Mouse (Mus musculus) kidney, adult 11 months (tissue): ENCODE data around the gene Krt42.
"Not testable (repeated sequence)": the region's sequence is repeated elsewhere in the genome, so short reads cannot be mapped to it uniquely, and the experiment has no call there.

Experiments
- DNase-seq: peaks from one replicate; pipeline ENCODE4 v3.0.0; 2022

Gene Krt42

GRCm38 (mm10) chr11:100277726-100278480, 8.2 kb upstream of the Krt42 start:
- DNase-seq = no peak

- no peak for DNase-seq
Observed at GRCm38 (mm10) chr11:100275466-100275865, 5.8 kb upstream of the Krt42 start.

- DNase-seq = no peak
Observed at GRCm38 (mm10) chr11:100274719-100275118, 5.0 kb upstream of the Krt42 start.

- no peak for DNase-seq
Observed at GRCm38 (mm10) chr11:100271878-100272277, 2.2 kb upstream of the Krt42 start.

- no peak for DNase-seq
Observed at GRCm38 (mm10) chr11:100262058-100262980, 7.4 kb downstream of the Krt42 start.

- DNase-seq = no peak
Observed at GRCm38 (mm10) chr11:100261235-100261605, 8.5 kb downstream of the Krt42 start.

GRCm38 (mm10) chr11:100260514-100261234, 9.0 kb downstream of the Krt42 start, which contains the start of gene Krt17:
Gene Krt17, minus strand, starts transcription at chr11:100261029.
- no peak for DNase-seq

GRCm38 (mm10) chr11:100259079-100259478, 10.6 kb downstream of the Krt42 start:
- DNase-seq = no peak

- DNase-seq = no peak
Observed at GRCm38 (mm10) chr11:100257967-100258366, 11.7 kb downstream of the Krt42 start.

- no peak for DNase-seq
Observed at GRCm38 (mm10) chr11:100255514-100255913, 14.2 kb downstream of the Krt42 start.

GRCm38 (mm10) chr11:100254360-100255090, 15.1 kb downstream of the Krt42 start:
- no peak for DNase-seq

GRCm38 (mm10) chr11:100248852-100249465, 20.7 kb downstream of the Krt42 start, which contains the start of gene Krt16:
Gene Krt16, minus strand, starts transcription at chr11:100248902.
- DNase-seq = no peak

GRCm38 (mm10) chr11:100246471-100246870, 23.2 kb downstream of the Krt42 start:
- not testable (repeated sequence) for DNase-seq

GRCm38 (mm10) chr11:100240272-100240671, 29.4 kb downstream of the Krt42 start:
- DNase-seq = not testable (repeated sequence)

GRCm38 (mm10) chr11:100221741-100222140, 47.9 kb downstream of the Krt42 start:
- no peak for DNase-seq

- no peak for DNase-seq
Observed at GRCm38 (mm10) chr11:100219304-100219703, 50.4 kb downstream of the Krt42 start.
